Mouse (Mus musculus): ENCODE measurements around the gene Tmem265.

Tmem265 gene

DNA sequence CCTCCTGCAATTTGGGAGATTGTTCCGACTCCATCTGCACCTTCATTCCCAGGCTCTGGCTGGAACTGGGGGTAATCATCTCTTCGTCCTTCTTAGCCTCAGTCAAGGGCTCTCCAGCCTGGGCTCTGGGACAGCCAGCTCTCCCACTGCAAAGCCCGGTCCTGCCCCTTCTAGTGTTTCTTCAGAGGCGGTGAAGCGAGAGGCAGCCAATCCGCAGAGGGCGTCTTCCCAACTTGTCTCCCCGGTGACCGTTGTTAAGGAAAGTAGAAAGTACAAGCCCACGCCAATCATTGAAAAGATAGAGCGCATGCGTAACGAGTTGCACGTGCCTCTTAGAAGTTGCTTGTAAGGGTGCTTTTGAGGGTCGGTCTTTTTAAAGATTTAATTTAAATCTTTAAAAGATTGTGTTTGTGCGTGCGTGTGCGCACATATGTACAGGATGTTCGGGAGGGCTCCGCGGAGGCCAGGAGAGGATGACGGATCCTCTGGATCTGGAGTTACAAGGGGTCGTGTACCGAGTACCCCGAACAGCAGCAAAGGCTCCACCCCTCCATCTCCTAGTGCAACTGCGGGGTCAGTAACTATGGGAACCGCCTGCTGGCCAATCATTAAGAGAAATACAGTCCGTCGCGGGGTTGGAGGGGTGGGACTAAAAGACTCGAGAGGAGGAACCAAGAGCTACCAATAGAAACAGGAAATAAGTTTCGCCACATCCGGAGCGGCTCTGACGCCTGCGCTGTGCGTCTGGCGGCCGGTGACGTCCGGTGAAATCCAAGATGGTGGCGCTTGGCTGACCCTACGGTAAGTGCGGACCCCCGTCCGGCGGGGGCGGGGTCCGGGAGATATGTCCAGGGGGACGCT lies 27.1 kb downstream of the Tmem265 start, which contains the start of the genes Ccdc189 and Rnf40:
Gene Ccdc189 (minus strand): TSS at position 585 of the 861 bp plus-strand sequence.
Gene Rnf40 (plus strand): TSS at position 757 of the 861 bp plus-strand sequence.
- peak; percentile 88 for DNase-seq (ENCODE audit: low spot score)

DNA sequence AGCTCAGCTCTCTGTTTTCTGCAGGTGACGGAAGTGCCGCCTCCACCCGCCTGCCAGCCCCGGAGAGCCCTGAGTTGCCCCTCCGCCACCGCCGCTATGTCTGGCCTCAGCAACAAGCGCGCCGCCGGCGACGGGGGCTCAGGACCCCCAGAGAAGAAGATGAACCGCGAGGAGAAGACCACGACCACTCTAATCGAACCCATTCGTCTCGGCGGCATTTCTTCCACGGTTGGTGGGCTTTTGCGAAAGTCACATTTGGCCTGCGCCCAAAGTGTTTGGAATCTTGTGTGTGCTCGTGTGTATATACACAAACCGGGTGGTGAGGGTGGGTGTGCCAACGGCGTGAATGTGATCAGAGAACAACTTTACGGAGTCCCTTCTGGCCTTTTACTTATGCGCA lies 27.7 kb downstream of the Tmem265 start:
- no peak for DNase-seq (ENCODE audit: low spot score)

DNA sequence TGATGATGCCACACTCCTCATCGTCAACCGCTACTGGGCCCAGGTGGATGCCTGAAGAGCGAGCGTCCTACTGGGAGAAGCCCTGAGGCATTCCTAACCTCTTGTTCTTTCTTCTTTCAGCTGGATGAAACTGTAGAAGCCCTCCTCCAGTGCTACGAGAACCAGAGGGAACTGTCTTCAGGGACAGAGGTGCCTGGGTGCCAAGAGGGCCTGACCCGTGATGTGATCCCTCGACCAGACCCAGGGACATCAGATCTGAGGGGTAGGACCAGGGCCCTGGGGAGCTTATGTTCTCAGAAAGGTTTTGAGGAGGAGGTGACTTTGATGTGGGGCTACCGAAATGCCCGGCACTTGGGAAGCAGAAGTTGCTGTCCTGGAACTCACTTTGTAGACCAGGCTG lies 28.4 kb downstream of the Tmem265 start:
- DNase-seq (ENCODE audit: low spot score): no peak

DNA sequence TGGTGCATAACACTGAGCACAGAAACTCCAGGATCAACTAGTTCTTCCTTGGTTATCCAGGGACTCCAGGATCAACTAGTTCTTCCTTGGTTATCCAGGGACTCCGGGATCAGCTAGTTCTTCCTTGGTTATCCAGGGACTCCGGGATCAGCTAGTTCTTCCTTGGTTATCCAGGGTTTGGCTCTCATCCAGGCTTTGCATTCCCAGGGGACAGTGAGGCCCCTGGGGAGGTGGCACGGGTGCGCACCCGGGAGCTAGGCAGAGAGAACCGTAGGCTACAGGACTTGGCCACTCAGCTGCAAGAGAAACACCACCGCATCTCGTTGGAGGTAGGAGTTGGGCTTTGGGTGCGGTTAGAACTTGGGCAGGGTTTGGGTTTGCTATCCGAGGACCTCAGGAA lies 29.9 kb downstream of the Tmem265 start:
- no peak for DNase-seq (ENCODE audit: low spot score)

DNA sequence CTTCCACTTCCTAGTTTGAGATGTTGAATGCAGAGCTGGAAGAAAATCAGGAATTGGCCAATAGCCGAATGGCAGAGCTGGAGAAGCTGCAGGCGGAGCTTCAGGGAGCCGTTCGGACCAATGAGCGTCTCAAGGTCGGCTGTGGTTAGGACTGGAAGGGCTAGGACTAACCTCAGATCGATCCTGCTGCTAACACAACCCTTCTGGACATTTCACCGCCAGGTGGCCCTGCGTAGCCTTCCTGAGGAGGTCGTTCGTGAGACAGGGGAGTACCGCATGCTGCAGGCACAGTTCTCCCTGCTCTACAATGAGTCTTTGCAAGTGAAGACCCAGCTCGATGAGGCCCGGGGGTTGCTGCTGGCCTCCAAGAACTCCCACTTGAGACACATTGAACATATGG lies 31.4 kb downstream of the Tmem265 start:
- DNase-seq (ENCODE audit: low spot score): no peak

DNA sequence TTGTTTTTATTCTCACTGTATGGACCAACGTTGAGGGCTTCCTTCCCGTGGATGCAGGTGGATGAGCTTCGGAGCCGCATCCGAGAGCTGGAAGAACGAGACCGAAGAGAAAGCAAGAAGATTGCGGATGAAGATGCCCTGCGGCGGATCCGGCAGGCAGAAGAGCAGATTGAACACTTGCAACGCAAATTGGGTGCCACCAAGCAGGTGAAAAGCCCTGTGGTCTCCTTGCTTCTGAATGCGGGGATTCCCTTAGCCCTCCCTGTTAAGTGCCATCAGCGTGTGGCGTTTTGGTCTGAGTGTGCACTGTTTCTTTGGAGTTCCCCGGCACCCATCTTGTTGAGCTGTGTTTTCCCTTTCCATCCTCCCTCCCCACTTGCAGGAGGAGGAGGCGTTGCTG lies 35.6 kb downstream of the Tmem265 start:
- DNase-seq (ENCODE audit: low spot score): no peak

DNA sequence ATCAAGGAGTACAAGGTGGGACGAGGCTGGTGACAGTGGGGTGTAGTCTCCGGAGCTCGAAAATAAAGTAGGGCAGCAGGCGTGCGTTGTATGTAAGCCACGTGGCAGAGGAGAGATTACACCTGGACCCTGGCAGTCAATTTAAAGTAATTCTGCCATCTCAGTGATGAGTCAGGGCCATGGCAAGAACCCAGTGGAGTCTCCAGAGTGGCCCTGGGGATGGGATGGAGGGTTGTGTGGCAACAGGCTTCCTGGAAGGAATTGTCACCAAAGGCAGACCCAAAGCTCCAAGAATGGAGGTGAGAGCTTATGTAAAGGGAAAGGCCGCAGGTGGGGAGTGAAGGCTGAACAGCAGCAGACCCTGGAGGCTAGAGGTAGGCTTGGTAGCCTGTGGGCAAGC lies 39.4 kb downstream of the Tmem265 start:
- DNase-seq (ENCODE audit: low spot score): no peak

DNA sequence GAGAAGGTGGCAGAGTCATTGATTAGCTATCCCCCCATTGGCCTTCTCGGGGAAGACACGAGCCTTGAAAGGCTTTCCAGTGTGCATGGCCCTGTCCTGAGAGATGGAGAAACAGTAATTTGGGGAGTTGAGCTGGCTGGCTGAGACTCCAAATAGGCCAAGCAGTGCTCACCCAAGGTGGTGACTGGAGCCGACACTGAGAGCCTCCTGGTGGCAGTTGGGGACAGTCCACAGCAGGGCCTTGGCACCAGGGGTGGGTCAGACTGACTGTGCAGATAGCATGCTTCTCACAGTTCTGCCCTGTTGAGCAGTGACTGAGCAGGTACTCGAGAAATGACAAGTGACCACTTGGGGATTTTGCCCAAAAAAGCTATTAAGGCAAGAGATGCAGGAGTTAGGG lies 40.5 kb downstream of the Tmem265 start:
- no peak for DNase-seq (ENCODE audit: low spot score)

DNA sequence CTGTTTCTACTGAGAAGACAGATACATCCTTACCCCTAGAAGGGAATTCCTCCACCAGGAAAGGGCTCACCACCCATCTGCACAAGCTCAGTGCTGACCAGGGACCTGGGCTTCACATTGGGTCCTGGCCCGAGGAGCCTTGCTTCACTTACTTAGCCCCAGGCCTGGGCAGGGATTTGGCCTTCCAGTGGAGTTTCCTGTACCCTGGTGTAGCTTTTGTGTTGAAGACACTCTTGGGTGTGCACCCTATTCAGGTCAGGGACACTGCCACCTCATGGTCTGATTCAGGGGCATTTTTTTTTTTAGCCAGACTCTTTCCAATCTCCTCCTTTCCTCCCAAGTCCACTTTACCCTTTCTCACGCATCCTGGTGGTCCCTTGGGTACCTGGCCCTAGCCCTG lies 41.7 kb downstream of the Tmem265 start:
- DNase-seq (ENCODE audit: low spot score): no peak

DNA sequence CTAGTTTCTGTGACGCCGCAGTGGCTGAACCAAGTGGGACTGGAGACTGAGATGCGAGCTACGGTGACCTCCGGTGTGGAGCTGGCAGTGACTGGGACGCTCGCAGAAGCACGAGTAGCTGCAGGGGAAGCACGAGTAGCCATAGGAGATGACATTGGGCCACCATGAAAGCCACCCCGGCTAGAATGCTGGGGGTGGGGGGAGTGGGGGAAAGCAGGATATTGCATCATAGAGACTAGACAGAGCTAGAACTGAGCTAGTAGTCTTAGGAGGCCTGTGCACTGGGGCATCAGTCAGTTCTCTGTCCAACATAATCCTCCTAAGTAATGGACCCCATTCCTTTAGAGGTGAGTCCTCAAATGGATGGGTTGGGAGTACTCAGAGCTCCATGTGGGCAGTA lies 43.1 kb downstream of the Tmem265 start:
- no peak for DNase-seq (ENCODE audit: low spot score)

DNA sequence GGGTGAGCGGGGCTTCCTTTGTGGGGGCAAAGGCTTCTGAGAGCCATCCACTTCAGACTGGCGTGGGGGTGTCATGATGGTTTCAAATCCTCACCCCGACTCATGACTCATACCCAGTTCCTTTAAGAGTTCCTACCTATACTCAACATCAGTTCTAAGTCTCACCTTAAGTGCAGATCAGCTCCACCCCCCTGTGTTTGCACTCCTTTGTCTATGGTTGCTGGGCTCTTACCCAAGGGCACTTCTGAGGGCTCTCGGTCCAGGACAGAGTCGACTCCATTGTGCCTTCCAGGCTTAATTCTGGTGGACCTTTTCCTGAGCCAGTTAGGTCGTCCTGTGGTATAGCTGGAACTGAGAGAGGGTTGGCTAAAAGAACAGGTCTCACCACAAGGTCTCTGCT lies 46.0 kb downstream of the Tmem265 start:
- no peak for DNase-seq (ENCODE audit: low spot score)

DNA sequence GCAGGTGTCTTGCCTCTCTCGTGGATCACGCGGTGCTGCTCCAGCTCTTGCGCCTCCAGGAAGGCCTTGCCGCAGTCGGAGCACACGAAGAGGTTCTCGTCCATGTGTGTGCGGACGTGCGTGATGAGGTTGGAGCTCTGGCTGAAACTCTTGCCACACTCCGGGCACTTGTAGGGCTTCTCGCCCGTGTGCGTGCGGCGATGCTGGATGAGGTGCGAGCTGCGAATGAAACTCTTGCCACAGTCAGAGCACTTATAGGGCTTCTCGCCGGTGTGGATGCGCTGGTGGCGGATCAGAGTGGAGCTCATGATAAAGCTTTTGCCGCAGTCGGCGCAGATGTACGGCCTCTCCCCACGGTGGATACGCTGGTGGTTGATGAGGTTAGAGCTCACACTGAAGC lies 49.8 kb downstream of the Tmem265 start:
- DNase-seq (ENCODE audit: low spot score): no peak

DNA sequence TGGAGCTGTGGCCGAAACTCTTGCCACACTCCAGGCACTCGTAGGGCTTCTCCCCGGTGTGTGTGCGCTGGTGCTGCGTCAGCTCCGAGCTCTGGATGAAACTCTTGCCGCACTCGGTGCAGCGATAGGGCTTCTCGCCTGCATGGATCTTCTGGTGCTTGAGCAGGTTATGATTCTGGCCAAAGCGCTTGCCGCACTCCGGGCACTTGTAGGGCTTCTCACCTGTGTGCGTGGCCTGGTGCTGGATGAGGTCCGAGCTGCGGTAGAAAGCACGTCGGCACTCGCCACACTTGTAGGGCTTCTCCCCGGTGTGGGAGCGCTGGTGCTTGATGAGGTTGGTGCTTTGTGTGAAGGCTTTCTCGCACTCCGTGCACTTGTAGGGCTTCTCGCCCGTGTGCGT lies 50.4 kb downstream of the Tmem265 start:
- no peak for DNase-seq (ENCODE audit: low spot score)

DNA sequence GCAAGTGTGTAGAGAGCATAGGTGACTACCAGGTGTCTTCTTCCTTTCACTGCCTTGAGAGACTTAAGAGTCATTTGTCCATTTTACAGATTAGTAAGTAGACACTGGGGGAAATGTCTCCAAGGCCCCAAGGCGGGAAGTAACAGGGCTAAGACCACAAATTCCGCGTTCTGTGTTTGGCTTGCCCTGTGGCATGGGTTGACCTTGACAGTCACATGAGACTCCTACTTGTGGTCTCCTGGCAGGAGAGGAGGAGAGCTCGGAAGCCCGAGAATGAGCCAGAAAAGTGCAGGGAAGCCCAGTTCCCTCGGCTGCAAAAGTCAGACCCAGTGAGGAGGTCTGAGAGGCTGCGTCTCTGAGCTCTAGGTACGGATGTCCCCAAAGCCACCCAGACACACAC lies 52.3 kb downstream of the Tmem265 start:
- no peak for DNase-seq (ENCODE audit: low spot score)

DNA sequence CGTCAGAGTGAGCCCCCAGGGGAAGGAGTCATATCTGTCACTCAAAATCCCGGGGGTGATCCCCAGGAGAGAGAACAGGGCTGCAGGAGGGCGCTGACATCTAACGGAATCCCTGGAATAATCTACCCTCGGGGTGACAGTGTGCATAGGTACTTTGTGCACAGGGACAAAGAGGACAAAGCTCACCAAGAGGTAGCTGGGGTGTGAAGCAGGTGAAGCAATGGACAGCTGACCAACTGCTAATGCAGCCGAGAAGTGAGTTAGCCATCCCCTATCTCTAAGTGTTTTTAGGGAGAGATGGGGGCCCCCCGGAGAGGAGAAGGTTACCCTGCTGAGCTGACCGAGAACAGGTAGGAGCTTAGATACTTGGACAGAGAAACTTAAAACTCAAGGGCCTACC lies 52.9 kb downstream of the Tmem265 start:
- DNase-seq (ENCODE audit: low spot score): no peak

DNA sequence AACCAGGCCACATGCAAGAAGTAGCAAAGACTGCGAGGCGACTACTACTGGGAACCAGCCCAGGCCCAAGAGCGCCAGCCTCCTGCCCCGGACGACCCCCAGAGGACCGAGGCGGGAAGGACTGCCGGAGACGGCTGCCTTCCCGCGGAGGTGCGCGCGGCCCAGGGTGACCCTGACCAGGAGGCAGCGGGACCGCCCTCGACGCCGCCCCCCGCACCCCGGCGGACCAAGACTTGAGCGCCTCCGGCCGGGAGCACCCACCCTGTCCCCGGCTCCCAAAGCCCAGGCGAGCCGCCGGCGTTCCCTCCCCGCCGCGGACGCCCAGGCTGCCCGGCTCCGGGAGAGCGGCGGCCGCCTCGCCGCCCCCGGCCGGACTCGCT lies 53.3 kb downstream of the Tmem265 start:
- no peak for DNase-seq (ENCODE audit: low spot score)

DNA sequence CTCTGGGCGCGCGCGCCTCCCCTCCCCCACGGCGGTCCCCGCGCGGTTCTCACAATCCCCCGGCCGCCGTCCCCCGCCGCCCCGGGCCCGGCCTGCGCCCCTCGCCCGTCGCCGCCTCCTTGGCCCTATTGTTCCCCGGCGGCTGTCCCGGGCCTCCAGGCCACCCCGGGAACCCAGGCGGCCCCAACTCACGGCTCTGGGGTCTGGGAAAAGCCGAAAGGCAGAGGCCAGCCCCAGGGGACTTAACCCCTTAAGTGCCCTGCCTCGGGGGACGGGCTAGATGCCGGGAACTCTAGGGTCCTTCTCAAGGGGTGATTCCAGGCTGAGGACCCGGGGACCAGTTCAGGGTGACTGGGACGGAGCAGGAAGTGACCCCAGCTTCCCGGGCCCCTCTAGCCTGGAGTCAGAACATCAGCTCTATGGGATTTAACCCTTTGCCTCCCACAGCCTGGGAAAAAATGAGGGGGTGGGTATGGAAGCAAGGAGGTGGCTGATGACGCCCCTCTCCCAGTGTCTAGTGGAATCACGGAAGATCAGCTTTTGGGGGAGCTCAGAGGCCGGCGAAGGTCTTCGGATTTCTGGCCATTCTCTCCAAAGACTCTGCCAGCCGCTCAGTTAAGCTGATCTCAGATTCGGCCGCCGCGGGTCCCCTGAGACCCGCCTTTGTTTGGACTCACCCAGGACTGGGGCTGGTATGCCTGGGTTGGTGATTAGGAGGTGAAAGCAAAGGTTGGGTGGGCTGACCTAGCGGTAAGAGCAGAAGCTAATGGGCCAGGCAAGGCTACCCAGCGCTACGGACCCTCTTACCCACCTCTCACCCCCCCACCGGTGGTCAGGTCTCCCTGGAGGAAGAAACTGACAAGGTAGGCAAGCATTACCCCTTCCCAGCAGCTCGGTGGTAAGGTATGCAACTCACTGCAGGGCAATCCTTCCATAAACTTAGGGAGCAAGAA lies 54.0 kb downstream of the Tmem265 start, which contains the start of gene Zfp629:
Gene Zfp629 (minus strand): TSS at position 907 of the 953 bp plus-strand sequence.
- DNase-seq (ENCODE audit: low spot score): peak; percentile 80

DNA sequence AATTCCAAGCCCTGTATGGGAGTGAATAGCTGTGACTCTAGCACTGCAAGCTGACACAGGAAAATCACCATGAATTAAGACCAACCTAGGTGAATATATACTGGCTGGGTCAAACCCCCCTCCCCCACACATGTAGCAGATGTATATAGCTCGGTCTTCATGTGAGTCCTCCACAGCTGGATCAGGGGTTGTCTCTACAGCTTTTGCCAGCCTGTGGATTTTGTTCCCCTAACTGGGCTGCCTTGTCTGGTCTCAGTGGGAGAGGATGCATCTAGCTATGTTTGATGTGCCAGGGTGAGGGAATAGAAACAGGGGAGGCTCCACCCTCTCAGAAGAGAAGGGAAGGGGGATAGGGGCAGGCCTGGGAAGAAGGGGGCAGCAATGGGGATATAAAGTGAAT lies 55.1 kb downstream of the Tmem265 start:
- DNase-seq (ENCODE audit: low spot score): no peak
